Mouse (Mus musculus) kidney, adult 2 months (tissue): ENCODE measurements around the gene F2rl2.

ENCODE experiments used
- CTCF ChIP-seq: fragments of 200-500 bp; conservative IDR thresholded peaks from 2 replicates; pipeline ENCODE4 v1.5.1; 2011; ENCODE audit warnings: low read depth, mild to moderate bottlenecking, control low read depth, low read length, moderate library complexity, mixed read lengths; ENCODE audit not compliant: insufficient read depth, insufficient read length
- POLR2A ChIP-seq: fragments of 200-500 bp; IDR thresholded peaks from one replicate; pipeline ENCODE4 v1.6.1; 2011; ENCODE audit warnings: low read depth, low read length, control low read depth

DNA sequence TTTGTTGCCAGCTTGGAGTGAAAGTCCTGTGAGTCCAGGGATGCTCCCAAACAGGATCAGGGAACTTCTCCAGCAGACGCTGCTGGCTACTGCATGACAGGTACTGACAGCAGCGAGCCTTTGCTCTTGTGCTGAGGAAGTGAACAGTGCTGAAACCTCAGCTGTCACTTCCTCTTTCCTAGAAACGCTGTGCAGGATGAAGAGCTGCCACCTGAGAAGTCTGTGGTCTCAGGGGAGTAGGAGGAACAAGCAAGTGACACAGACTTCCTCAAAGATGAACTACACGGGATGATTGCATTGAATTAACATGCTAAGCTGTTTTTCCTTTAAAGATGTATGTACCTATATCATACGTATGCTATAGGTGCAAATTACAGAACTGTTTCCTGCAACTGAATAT is 10.9 kb upstream of the F2rl2 start:
- TF ChIP-seq CTCF (no peak), POLR2A (no peak)
